Mouse (Mus musculus) embryonic fibroblast, embryonic 13.5 days (primary cell): ENCODE results near the gene Krt33a.

Source experiments
- CTCF ChIP-seq: IDR thresholded peaks from 2 replicates; pipeline ENCODE4 v1.5.1; 2011; ENCODE audit warnings: mild to moderate bottlenecking, control low read depth, low read length, moderate library complexity, borderline replicate concordance; ENCODE audit not compliant: insufficient read depth
- POLR2A ChIP-seq: IDR thresholded peaks from 2 replicates; pipeline ENCODE4 v1.6.1; 2011; ENCODE audit warnings: low read depth, mild to moderate bottlenecking, control low read depth, low read length, moderate library complexity

- TF ChIP-seq CTCF: no peak
- no peak for TF ChIP-seq POLR2A
These were observed 37.1 kb downstream of the Krt33a start, which contains the start of gene Krtap29-1 for GRCm38 (mm10) chr11:99978953-99979352.
